Mouse (Mus musculus) CD8-positive naive resting alpha-beta T cell, adult 2 months (primary cell): ENCODE results near the gene Plxna3.
"Not testable (repeated sequence)": the region's sequence is repeated elsewhere in the genome, so short reads cannot be mapped to it uniquely, and the experiment has no call there.

ENCODE experiments used
- DNase-seq, 2 experiments: peaks; one replicate each; pipeline ENCODE4 v3.0.0; 2022; ENCODE audit warnings: low read depth in 2 of 2, low spot score in 2 of 2

Plxna3 gene

DNA sequence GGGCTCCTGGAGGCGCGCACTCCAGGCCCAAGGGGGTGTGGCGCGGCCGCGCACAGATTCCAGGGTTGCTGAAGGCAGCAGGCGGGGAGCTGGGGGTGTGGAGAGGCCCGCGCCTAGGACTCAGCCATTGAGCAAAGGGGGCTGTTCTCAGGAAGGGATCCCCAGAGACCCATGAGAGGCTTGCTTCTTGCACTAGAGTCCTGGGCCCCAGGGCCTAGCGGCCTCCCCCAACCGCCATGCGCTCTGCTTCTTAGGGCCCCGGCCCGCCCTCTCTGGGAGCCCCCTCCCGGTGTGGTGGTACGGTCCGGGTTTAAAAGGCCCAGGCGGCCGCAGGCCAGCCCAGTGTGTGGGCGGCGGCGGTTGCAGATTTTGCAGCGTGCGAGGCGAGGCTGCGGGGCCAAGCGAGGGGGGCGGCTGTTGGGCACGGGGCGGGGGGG is at the start of gene Plxna3:
Gene Plxna3, plus strand, starts transcription at position 342 of the 437 bp plus-strand sequence.
- DNase-seq: peak; percentile 38 to 53

- no peak for DNase-seq
Observed at GRCm38 (mm10) chrX:74281041-74281731, 47.7 kb upstream of the Plxna3 start.

DNA sequence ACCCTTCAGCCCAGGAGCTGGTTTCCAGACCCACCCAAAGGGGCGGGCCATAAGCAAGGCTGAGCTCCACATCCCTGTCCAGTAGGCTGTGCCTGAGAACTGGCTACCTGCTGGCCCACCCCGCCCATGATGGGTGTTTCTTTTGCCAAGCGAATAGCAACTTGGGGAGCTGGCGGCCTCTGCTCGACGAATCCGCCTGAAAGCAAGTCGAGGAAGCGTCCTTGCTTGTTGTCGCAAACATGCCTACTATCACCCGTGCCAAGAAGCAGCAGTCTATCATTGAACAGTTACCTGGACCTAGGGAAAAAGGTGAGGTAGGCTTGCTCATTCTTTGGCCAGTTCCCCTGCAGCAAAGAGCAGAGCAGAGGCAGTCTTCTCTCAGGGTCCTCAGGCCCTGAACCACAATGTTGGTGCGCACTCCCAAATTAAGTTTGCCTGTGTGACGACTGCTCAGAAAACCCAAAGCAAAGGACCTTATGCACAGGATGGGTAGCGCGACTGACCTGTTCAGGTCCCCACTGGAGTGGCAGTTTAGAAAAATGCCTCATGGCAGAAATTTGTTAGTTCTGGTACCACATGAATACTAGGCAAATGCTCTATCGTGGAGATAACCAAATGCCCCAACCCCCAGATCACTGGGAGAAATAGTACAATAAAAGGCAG is 47.0 kb upstream of the Plxna3 start, which contains the start of the genes Taz and Dnase1l1:
Gene Taz, plus strand, starts transcription at position 181 of the 663 bp plus-strand sequence.
Gene Dnase1l1, minus strand, starts transcription at position 606 of the 663 bp plus-strand sequence.
- DNase-seq: peak; percentile 32 to 37

- peak; percentile 73 to 84 for DNase-seq
Observed at GRCm38 (mm10) chrX:74282395-74283091, 46.3 kb upstream of the Plxna3 start.

GRCm38 (mm10) chrX:74283092-74283437 is 45.8 kb upstream of the Plxna3 start:
- DNase-seq: no peak

DNA sequence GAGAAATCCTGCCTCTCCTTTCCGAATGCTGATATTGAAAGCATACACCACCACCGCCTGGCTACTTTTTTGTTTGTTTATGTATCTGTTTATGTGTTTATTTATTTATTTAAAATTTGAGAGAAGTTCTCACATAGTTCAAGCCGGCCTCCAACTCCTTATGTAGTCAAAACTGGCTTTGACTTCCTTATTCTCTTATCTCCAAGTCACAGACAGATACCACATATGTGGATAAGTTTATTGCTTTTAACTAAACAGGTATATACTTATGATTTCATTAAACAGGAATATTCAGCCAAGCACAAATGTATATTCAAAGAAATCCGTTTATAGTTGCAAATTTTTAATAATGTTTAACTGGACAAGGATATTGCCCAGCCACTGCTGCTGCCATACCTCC is 35.4 kb upstream of the Plxna3 start:
- DNase-seq: no peak

DNA sequence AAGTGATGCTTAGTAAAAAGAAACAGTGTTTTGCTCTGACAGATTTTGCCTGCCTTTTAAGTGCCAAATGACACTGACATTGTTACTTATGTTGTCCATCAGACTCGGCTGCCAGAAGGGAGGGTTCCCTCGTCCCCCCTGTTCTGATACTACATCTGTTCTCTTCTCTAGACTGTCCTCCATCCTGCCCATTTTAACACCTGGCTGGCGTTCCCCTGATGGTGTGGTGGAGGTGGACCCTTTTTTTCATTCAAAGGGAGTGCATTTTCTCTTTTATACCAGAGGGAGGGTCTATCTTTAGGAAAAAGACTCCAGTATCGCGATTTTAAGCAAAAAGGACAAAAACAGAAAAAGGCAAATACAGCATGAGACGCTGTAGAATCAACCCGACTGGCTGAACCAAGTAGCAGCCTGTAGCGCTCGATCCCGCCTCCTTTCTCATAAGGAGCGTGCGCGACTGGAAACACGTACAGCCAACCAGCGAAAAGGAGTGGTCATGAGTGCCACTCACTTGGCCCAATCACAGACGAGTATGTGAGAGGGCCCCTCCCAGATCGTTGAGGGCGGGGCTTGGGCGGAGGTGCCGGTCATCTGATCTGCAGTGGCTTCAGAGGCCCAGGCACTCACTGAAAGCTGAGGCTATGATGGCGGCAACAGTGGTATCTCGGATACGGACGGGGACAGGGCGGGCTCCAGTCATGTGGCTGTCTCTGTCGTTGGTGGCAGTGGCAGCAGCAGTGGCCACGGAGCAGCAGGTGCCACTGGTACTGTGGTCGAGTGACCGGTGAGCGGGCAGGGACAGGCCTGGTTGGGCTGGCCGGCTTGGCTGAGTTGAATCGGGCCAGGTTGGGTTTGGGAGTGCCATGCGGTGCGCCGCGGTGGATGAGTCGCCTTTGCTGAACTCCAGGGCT is 32.1 kb upstream of the Plxna3 start, which contains the start of gene Atp6ap1:
Gene Atp6ap1, plus strand, starts transcription at position 560 of the 911 bp plus-strand sequence.
- peak; percentile 82 to 84 for DNase-seq

- no peak for DNase-seq
Observed at GRCm38 (mm10) chrX:74298348-74298747, 30.5 kb upstream of the Plxna3 start.

- DNase-seq: no peak
Observed at GRCm38 (mm10) chrX:74299721-74300120, 29.1 kb upstream of the Plxna3 start.

DNA sequence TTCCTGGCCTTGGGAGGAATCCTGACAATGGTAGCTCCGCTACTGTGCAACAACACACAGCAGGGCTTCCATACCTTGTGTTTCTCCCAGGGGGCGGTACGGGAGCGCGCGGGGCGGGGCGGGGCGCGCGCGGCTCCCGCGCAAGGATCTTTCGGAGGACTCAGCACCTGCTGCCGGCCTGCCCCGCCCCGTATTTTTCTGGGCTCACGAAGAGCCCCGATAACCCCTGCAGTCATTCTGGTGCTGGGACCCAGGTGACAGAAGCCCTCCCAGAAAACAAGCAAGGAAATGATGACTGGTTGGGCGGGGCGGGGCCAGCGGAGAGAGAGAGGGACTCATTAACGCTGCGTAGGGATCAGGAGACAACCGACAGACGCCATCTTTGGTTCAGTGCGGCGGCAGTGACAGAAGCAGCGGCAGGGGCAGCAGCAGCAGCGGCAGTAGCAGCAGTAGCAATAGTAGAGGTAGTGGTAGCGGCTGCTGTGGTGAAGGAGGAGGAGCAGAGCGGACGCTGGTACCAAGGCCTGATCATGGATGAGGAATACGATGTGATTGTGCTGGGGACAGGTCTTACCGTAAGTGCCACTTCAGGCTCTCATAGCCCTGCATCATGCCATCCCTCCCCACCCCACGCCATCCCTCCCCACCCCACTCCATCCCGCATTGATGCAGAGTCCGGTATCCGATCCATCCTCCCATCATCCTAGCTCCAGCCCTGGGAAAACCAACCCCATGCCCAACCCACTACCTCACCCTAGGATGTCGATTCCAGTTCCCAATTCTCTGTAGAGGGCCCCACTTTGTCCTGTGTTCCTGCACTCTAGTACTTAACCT is 23.8 kb upstream of the Plxna3 start, which contains the start of gene Gdi1:
Gene Gdi1, plus strand, starts transcription at position 132 of the 834 bp plus-strand sequence.
- DNase-seq: peak; percentile 69 to 74

GRCm38 (mm10) chrX:74312540-74313464 is 16.1 kb upstream of the Plxna3 start, which contains the start of gene Fam50a:
Fam50a (plus strand) TSS chrX:74313033.
- peak; percentile 77 to 82 for DNase-seq

DNA sequence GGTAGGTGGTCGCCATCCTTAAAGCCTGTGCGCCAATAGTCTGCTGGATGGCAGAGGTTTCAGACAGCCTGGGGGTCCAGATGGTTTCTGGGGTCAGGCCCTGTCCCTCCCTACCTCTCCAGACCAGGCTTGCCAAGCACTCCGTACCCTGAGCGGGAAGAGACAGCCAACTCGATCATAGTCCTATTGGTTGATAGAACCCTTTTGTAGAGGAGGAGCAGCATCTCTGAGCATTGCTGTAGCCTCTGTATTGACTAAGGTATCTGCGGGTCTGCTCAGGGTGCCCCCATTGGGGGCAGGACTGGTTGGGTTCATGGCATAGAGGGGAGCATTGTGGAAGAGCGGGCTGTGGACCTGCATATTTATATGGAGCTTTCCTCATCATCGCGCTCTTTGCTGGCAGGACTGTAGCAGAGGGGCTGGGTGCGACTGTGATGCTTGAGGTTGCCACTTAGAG is 377 bp downstream of the Plxna3 start:
- DNase-seq: no peak

DNA sequence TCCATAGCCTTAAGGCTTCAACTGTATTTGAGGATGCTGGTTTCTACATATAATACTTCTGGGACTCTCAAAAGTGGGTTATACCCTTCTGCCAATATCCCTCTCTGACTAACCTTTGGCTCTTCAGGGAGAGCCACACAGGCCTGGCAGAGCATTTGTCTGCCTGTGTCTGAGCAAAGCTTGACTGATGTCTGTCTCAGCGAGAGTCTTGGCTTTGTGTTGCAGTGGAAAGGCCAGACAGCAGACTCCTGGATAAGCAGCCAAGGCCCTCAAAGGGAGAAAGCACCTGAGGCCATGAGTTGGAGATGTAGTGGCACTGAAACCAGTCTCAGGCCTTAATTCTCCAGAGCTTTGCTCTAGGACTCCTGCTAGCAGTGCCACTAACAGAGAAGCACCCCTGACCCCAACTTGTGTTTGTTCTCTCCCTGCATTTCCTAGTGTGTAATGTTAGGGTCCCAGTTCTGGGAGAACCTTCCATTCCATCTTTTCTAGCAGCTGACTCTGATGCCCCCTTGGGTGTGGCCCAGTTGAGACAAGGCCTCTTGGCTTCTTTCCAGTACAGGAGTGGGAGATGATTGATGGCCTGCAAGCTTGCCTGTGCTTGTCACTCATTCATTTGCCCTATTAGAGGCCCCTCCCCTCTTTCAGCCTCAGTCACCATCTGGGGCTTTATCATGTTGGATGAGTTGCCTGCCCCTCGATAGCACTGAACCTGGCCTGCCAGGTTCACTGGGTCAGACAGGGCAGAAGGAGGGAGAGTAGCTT is 1.5 kb downstream of the Plxna3 start:
- DNase-seq: no peak

- no peak for DNase-seq
Observed at GRCm38 (mm10) chrX:74352645-74353466, 24.0 kb downstream of the Plxna3 start.

GRCm38 (mm10) chrX:74353467-74353770 is 24.6 kb downstream of the Plxna3 start, which contains the start of gene Lage3:
Lage3 (minus strand) TSS chrX:74353618.
- peak; percentile 53 to 63 for DNase-seq

DNA sequence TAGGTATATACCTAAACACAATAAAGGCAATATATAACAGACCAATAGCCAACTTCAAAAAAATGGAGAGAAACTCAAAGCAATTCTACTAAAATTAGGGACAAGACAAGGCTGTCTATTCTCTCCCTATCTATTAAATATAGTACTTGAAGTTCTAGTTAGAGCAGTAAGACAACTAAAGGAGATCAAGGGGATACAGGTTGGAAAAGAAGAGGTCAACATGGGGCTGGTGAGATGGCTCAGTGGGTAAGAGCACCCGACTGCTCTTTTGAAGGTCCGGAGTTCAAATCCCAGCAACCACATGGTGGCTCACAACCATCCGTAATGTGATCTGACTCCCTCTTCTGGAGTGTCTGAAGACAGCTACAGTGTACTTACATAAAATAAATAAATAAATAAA is 28.2 kb downstream of the Plxna3 start:
- DNase-seq: not testable (repeated sequence)

- DNase-seq: no peak
Observed at GRCm38 (mm10) chrX:74359171-74359570, 30.3 kb downstream of the Plxna3 start.
